Mouse (Mus musculus): Measurements from ENCODE around the gene Gm11492. TPM values are rescaled to one million over a fixed set of nuclear protein-coding genes. Genes with fewer than 3 reads are reported as not detected.

The Gm11492 gene
- polyA plus RNA-seq, 1 experiment = not detected

DNA sequence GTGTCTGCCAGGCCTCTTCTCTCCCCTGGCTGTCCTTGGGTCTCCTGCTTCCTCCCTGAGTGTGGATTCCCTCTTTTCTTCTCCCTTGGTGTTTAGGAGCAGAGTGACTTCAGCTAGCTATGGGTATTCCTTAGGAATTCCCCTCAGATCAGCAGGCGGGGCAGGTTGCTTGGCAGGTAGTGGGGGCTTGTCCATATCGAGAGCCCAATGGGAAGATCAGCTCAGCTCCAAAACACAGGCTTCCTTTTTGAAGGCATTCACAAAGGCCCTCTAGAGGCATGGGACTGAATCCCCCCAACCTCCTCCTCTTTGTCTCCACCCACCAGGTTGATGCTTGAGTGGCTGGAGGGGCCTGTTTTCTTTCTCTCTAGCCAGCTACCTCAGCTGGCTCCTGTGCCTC is 30.0 kb downstream of the Gm11492 start:
- Histone ChIP-seq H3K27ac (ENCODE audit: insufficient read depth, low read length) (no peak overlapping the region), H3K4me3 (ENCODE audit: insufficient read depth, low read length) (peak overlapping the region; percentile 48), H3K4me1 (ENCODE audit: control insufficient read depth, insufficient read depth, low read length) (peaks cover 4% of the 10 kb centered on the region)
- no peak for TF ChIP-seq POLR2A (IDR thresholded peaks at IDR 0.05; ENCODE audit: low read depth, low read length)
- no peak for TF ChIP-seq CTCF (IDR thresholded peaks at IDR 0.05; ENCODE audit: borderline replicate concordance, insufficient read depth, low read length)

DNA sequence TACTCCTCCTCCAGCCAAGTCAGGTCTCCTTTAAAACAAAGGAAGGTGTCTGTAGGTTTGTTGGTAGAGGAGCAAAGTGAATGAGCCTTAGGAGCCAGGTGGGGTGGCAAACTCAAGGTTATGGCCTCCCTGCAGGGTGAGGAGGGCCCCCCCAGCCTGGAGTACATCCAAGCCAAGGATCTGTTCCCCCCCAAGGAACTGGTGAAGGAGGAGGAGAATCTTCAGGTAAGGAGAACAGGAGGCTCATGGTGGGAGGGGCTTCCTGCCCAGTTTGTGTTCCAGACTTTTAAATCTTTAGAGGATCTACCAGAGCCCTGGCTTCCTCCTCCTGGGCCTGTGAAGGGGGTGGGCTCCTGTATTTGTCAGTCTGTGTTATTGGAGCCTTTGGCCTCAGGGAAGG is 30.6 kb downstream of the Gm11492 start:
- peak overlapping the region; percentile 48; the same call in 1 of the 2 replicates for H3K4me3 ChIP-seq (ENCODE audit: insufficient read depth, low read length)
- no peak overlapping the region for H3K27ac ChIP-seq (ENCODE audit: insufficient read depth, low read length)
- peaks cover 4% of the 10 kb centered on the region for H3K4me1 ChIP-seq (ENCODE audit: control insufficient read depth, insufficient read depth, low read length)
- TF ChIP-seq POLR2A (IDR thresholded peaks at IDR 0.05; ENCODE audit: low read depth, low read length) = no peak
- TF ChIP-seq CTCF (IDR thresholded peaks at IDR 0.05; ENCODE audit: borderline replicate concordance, insufficient read depth, low read length) = no peak

DNA sequence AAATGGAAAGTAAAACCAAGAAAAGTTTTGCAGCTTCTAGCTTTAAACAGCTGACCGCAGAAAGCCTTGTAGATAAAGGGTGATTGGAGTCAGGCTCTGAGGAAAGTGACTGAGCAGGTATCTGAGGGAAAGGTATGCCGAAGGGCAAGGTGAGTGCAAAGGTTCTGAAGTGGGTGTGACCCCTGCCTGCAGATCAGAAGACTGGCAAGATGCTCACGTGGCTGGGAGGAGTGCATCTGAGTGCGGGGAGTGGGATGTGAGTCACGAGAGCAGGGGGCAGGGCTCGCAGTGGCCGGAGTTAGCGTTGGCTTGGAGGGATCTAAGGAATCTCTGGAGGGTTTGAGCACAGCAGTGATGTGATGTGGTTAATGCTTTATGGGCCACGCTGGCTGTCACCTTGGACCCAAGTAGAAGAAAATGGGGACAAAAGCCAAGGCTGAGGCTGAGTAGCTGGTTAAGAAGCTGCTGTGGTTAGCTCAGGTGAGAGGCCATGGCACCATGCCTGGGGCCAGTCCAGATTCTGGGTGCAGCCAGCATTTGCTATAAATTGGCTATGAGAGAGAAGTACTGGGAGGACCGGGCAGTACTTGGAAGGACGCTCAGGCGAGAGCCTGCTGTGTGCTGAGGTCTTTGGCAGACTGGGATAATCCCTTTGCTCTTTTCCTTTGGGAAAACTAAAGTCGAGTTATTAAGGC is 33.1 kb downstream of the Gm11492 start:
- no peak overlapping the region for H3K27ac ChIP-seq (ENCODE audit: insufficient read depth, low read length)

DNA sequence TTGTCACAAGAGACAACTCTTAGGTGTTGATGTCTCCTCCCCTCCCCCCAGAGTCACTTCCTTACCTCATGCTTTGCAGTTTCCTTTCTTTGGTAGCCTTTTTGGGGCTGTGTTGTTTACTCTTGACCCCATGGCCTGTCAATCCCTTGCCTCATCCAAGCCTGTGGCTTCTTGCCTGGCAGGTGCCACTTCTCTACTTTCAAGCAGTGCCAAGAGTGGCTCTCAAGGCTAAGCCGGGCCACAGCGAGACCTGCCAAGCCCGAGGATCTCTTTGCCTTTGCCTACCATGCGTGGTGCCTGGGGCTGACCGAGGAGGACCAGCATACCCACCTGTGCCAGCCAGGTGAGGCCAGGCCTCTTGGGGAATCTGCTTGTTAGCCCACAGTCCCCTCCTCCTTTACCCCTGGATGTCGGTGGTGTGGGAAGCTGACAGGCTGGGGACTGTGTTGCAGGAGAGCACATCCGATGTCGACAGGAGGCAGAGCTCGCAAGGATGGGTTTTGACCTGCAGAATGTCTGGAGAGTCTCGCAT is 33.9 kb downstream of the Gm11492 start:
- Histone ChIP-seq H3K4me3 (ENCODE audit: insufficient read depth, low read length) (no peak overlapping the region), H3K27ac (ENCODE audit: insufficient read depth, low read length) (no peak overlapping the region), H3K4me1 (ENCODE audit: control insufficient read depth, insufficient read depth, low read length) (no peaks in the 10 kb centered on the region)
- TF ChIP-seq CTCF (IDR thresholded peaks at IDR 0.05; ENCODE audit: borderline replicate concordance, insufficient read depth, low read length) (no peak), POLR2A (IDR thresholded peaks at IDR 0.05; ENCODE audit: low read depth, low read length) (no peak)

More for the DNA sequence above, 33.1 kb downstream of the Gm11492 start:
- TF ChIP-seq POLR2A (IDR thresholded peaks at IDR 0.05; ENCODE audit: low read depth, low read length) = no peak
- Histone ChIP-seq H3K4me1 (ENCODE audit: control insufficient read depth, insufficient read depth, low read length) (no peaks in the 10 kb centered on the region), H3K4me3 (ENCODE audit: insufficient read depth, low read length) (no peak overlapping the region)

DNA sequence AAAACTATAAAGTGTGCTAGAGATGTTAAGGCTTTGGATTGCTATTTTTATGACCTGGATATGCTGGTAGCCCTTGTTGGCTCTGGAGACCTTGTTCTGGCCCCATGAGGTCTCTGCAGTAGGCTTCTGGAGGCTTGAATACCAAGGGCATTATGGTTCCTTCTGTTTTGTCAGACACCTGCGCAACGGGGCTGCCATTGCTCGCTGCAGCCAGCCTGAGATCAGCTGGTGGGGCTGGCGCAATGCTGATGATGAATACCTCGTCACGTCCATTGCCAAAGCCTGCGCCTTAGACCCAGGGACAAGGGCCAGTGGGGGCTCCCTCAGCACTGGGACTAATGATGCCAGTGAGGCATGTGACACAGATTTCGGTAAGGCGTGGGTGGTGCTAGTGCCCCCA is 35.8 kb downstream of the Gm11492 start:
- Histone ChIP-seq H3K4me3 (ENCODE audit: insufficient read depth, low read length) (no peak overlapping the region), H3K4me1 (ENCODE audit: control insufficient read depth, insufficient read depth, low read length) (no peaks in the 10 kb centered on the region), H3K27ac (ENCODE audit: insufficient read depth, low read length) (no peak overlapping the region)
- TF ChIP-seq POLR2A (IDR thresholded peaks at IDR 0.05; ENCODE audit: low read depth, low read length) = no peak
- TF ChIP-seq CTCF (IDR thresholded peaks at IDR 0.05; ENCODE audit: borderline replicate concordance, insufficient read depth, low read length) = no peak

DNA sequence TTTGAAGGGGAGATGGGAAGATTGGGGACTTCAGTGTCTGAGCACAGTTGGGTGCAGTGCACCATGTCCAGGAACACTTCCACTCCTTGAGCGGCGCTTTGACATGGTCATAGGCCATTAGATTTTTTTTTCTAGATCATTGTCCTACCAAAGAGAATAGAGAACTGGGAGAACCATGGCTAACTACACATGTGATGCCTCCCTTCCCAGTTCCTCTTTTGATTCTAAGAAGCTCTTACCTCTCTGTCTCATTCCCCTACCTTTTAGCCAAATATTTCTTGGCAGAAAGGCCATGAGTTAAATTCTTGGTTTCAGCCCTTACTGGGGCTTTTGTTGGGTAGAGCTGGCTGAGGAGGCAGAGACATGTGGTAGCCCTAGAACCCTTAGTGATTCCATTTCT is 37.1 kb downstream of the Gm11492 start:
- H3K4me3 ChIP-seq (ENCODE audit: insufficient read depth, low read length) = no peak overlapping the region
- no peaks in the 10 kb centered on the region for H3K4me1 ChIP-seq (ENCODE audit: control insufficient read depth, insufficient read depth, low read length)
- H3K27ac ChIP-seq (ENCODE audit: insufficient read depth, low read length) = no peak overlapping the region
- TF ChIP-seq POLR2A (IDR thresholded peaks at IDR 0.05; ENCODE audit: low read depth, low read length) = no peak
- no peak for TF ChIP-seq CTCF (IDR thresholded peaks at IDR 0.05; ENCODE audit: borderline replicate concordance, insufficient read depth, low read length)

DNA sequence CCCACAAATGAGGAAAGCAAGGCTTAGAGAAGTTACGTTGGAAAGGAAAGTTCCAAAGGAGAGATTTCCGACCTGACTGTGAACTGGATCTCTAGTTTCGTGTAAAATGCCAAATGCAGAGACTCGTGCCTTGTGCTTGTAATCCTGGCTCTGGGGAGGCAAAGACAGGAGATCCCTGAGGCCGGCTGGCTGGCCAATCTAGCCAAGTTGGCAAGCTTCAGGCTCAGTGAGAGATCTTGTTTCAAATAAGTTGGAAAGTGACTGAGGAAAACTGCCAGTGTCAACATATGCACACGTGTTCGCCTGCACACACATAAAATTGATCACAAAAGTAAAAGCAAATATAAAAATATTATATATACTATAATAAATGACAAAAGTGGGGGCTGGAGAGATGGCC is 42.8 kb downstream of the Gm11492 start:
- Histone ChIP-seq H3K27ac (ENCODE audit: insufficient read depth, low read length) (no peak overlapping the region), H3K4me3 (ENCODE audit: insufficient read depth, low read length) (no peak overlapping the region), H3K4me1 (ENCODE audit: control insufficient read depth, insufficient read depth, low read length) (no peaks in the 10 kb centered on the region)
- no peak for TF ChIP-seq POLR2A (IDR thresholded peaks at IDR 0.05; ENCODE audit: low read depth, low read length)
- no peak for TF ChIP-seq CTCF (IDR thresholded peaks at IDR 0.05; ENCODE audit: borderline replicate concordance, insufficient read depth, low read length)

DNA sequence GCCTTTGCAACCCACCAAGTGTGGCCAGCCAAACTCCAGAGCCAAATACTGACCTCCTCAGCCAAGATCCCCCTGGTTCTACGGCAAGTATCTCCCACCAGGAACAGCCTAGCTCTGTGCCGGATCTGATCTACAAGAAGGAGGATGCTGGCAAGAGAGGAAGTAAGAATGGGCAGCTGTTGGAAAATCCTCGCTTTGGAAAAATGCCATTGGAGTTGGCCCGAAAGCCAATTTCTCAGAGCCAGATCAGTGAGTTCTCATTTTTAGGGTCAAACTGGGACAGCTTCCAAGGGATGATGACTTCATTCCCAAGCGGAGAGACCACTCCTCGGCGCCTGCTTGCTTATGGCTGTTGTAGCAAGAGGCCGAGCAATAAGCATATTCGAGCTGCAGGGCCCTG is 45.1 kb downstream of the Gm11492 start:
- no peak overlapping the region for H3K4me3 ChIP-seq (ENCODE audit: insufficient read depth, low read length)
- no peak overlapping the region for H3K27ac ChIP-seq (ENCODE audit: insufficient read depth, low read length)
- TF ChIP-seq CTCF (IDR thresholded peaks at IDR 0.05; ENCODE audit: borderline replicate concordance, insufficient read depth, low read length) = no peak
- no peak for TF ChIP-seq POLR2A (IDR thresholded peaks at IDR 0.05; ENCODE audit: low read depth, low read length)
- H3K4me1 ChIP-seq (ENCODE audit: control insufficient read depth, insufficient read depth, low read length) = no peaks in the 10 kb centered on the region

DNA sequence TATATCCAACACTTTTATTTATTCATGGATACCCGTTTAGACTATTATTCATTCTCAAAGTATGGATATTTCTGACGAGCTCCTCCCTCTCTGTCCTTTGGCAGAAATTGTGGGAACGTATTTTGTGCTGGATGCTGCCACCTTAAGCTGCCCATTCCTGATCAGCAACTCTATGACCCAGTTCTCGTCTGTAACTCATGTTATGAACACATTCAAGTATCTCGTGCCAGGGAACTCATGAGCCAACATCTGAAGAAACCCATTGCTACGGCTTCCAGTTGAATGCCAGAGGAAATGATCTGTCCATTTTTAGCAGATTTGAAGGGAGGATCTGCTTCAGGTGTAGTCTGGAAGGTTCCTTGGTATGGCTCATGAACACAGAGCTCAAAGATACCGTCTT is 47.5 kb downstream of the Gm11492 start:
- no peak for TF ChIP-seq POLR2A (IDR thresholded peaks at IDR 0.05; ENCODE audit: low read depth, low read length)
- TF ChIP-seq CTCF (IDR thresholded peaks at IDR 0.05; ENCODE audit: borderline replicate concordance, insufficient read depth, low read length) = no peak
- H3K4me3 ChIP-seq (ENCODE audit: insufficient read depth, low read length) = no peak overlapping the region
- no peak overlapping the region for H3K27ac ChIP-seq (ENCODE audit: insufficient read depth, low read length)
- H3K4me1 ChIP-seq (ENCODE audit: control insufficient read depth, insufficient read depth, low read length) = no peaks in the 10 kb centered on the region

DNA sequence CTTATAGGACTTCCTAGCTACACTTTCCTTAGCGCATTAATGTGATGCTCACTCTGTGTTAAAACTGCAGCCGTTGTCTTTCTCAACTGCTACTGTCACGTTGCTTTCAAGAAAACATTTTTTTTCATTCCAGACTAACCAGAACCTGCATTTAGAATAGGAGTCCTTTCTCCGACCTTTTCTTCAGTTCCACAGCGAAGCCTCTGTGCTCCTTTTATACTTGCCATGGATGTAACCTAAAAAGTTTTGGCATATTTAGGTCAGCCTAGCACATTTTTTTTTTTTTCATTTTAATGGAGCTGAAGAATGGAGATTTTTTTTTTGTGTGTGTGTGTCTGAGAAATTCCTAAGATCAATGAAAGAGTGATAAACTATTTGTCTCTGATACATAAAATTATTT is 49.1 kb downstream of the Gm11492 start:
- TF ChIP-seq CTCF (IDR thresholded peaks at IDR 0.05; ENCODE audit: borderline replicate concordance, insufficient read depth, low read length) (no peak), POLR2A (IDR thresholded peaks at IDR 0.05; ENCODE audit: low read depth, low read length) (no peak)
- Histone ChIP-seq H3K4me3 (ENCODE audit: insufficient read depth, low read length) (no peak overlapping the region), H3K27ac (ENCODE audit: insufficient read depth, low read length) (no peak overlapping the region), H3K4me1 (ENCODE audit: control insufficient read depth, insufficient read depth, low read length) (no peaks in the 10 kb centered on the region)

Data from embryonic fibroblast, embryonic 13.5 days (primary cell).